Mouse (Mus musculus) testis, postnatal 14 days (tissue): ENCODE data around the gene Arhgap23.

Source experiments
- DNase-seq: peaks from one replicate; pipeline ENCODE4 v3.0.0; 2021; ENCODE audit warnings: low spot score

Gene Arhgap23

GRCm38 (mm10) chr11:97435808-97436491, 20.6 kb downstream of the Arhgap23 start:
- DNase-seq: no peak

DNA sequence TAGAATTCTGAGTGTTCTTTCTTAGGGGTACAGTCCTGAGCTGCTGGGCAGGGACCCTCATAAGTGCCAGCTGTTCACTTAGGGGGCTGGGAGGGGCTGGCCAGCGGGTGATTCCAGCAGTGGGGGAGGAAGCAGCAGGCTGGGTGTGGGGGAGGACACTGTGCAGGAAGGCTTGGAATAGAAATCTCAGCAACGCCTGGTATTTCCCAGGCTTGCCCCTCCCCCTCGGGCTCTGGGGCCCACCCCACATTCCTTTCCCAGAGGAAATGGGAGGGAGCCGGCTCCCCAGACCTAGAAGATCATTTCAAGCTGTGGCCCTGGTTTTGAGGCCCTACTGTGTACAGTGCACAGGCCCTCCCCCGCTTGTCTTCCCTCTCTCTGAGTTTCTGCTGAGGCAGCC, 22.4 kb downstream of the Arhgap23 start:
- peak; percentile 65 for DNase-seq

GRCm38 (mm10) chr11:97438868-97439267, 23.5 kb downstream of the Arhgap23 start:
- DNase-seq: no peak

DNA sequence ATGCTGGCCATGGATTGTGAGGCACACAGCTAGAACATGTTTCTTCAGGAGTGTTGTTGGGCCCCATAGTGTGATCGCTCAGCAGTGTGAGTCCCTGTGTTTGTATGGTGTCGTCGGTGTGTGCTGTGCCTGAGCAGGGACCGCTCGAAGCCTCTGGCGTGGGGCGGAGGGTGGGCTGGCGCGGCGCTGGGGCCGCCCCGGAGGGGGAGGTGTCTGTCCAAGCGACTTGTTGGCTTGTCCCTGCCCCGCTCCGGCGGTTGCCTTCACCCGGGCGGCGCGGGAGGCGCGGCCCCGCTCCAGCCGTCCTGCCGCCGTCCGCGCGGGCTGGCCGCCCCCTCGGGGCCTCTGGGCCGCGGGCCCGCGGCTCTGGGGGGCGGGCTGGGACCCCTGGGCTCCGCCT, 24.6 kb downstream of the Arhgap23 start:
- DNase-seq: peak; percentile 72

DNA sequence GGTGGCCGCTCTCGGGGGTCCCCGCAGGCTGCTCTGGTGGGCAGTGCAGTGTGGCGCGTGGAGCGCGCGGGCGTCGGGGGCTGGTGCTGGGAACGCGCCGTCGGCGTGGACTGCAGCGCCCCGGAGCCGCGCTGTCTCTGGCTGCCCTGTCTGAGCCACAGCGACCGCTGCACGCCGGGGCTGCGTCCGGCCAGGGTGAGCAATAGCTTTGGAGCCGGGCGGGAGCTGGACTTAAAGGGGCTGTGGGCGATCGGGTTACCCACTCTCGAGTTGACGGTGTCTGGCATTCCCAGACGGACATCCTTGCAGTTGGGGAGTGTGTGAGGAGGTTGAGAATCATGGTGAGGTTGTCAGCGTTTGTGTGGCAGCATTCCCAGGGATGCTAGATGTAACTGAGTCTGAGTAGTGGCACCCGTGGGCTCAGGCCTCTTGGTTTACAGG, 25.1 kb downstream of the Arhgap23 start:
- DNase-seq: no peak

- no peak for DNase-seq
Observed at GRCm38 (mm10) chr11:97441036-97441657, 25.8 kb downstream of the Arhgap23 start.

- DNase-seq: no peak
Observed at GRCm38 (mm10) chr11:97441658-97442125, 26.4 kb downstream of the Arhgap23 start.

- DNase-seq: no peak
Observed at GRCm38 (mm10) chr11:97442891-97443675, 27.8 kb downstream of the Arhgap23 start.

- no peak for DNase-seq
Observed at GRCm38 (mm10) chr11:97445596-97445995, 30.3 kb downstream of the Arhgap23 start.

- no peak for DNase-seq
Observed at GRCm38 (mm10) chr11:97445999-97446511, 30.7 kb downstream of the Arhgap23 start.

- DNase-seq: no peak
Observed at GRCm38 (mm10) chr11:97447979-97448378, 32.6 kb downstream of the Arhgap23 start.

- no peak for DNase-seq
Observed at GRCm38 (mm10) chr11:97448611-97449394, 33.5 kb downstream of the Arhgap23 start.

- peak; percentile 60 for DNase-seq
Observed at GRCm38 (mm10) chr11:97449601-97450293, 34.4 kb downstream of the Arhgap23 start.

- no peak for DNase-seq
Observed at GRCm38 (mm10) chr11:97450305-97450922, 35.1 kb downstream of the Arhgap23 start.

- DNase-seq: no peak
Observed at GRCm38 (mm10) chr11:97451625-97452024, 36.3 kb downstream of the Arhgap23 start.

GRCm38 (mm10) chr11:97457120-97457519, 41.8 kb downstream of the Arhgap23 start:
- no peak for DNase-seq

DNA sequence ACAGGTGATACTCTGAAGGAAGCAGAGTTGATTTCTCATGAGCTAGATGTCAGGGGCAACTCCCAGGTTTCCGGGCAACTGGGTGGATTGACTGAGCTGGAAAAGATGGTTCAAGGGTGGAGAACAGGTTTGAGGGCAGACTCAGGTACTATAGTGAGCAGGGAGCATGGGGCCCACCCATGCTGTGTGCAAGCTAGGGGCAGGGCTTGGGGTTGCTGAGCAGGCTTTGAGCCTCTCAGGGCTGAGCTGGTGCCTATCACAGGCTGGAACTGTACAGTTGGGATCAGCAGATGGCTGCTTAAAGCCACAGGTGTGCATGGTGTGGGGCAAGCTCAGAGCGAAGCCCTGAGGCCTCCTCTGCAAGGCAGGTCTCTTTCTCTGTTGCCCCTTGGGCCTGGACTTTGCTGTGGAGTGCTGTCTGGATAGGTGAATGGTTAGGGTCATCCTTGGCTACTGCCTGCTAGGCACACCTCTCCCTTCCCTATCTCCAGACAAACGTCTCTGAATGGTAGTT, 46.0 kb downstream of the Arhgap23 start:
- DNase-seq: no peak

- no peak for DNase-seq
Observed at GRCm38 (mm10) chr11:97462538-97462937, 47.2 kb downstream of the Arhgap23 start.

GRCm38 (mm10) chr11:97463166-97463565, 47.8 kb downstream of the Arhgap23 start:
- no peak for DNase-seq

GRCm38 (mm10) chr11:97463991-97464390, 48.7 kb downstream of the Arhgap23 start:
- no peak for DNase-seq
